Mouse (Mus musculus) neural tube, embryonic 13.5 days (tissue): Measurements from ENCODE around the gene Prkaca. TPM values are rescaled to one million over a fixed set of nuclear protein-coding genes. Genes with fewer than 3 reads are reported as not detected.
A peak's percentile ranks its signal among the peaks of the same experiment; 100 is the strongest.

Source experiments
- ATAC-seq: fragments of 200-750 bp; cut with Nextera tagmentation; 2 replicates; pipeline ENCODE4 v1.8.0; 2017; ENCODE audit warnings: low read depth, mild to moderate bottlenecking, moderate TSS enrichment, moderate library complexity
- H3K27ac ChIP-seq: fragments of 300-500 bp; sonication (generic); replicated peaks from 2 replicates; pipeline ENCODE4 v1.5.1; 2015; ENCODE audit warnings: moderate library complexity, mild to moderate bottlenecking, inconsistent platforms
- H3K27me3 ChIP-seq: fragments of 300-500 bp; sonication (generic); 2 replicates; pipeline ENCODE4 v1.6.1; 2015; ENCODE audit warnings: mild to moderate bottlenecking, inconsistent platforms
- H3K36me3 ChIP-seq: fragments of 300-500 bp; sonication (generic); 2 replicates; pipeline ENCODE4 v1.6.1; 2015; ENCODE audit warnings: mild to moderate bottlenecking, inconsistent platforms
- H3K4me1 ChIP-seq: fragments of 300-500 bp; sonication (generic); replicated peaks from 2 replicates; pipeline ENCODE4 v1.6.1; 2015; ENCODE audit warnings: inconsistent platforms
- H3K4me2 ChIP-seq: fragments of 300-500 bp; sonication (generic); 2 replicates; pipeline ENCODE4 v1.6.1; 2015; ENCODE audit warnings: inconsistent platforms, mild to moderate bottlenecking, moderate library complexity
- H3K4me3 ChIP-seq: fragments of 300-500 bp; sonication (generic); 2 replicates; pipeline ENCODE4 v1.5.1; 2015; ENCODE audit warnings: mild to moderate bottlenecking, inconsistent platforms
- H3K9ac ChIP-seq: fragments of 300-500 bp; sonication (generic); 2 replicates; pipeline ENCODE4 v1.6.1; 2015; ENCODE audit warnings: moderate library complexity, mild to moderate bottlenecking, inconsistent platforms
- H3K9me3 ChIP-seq: fragments of 300-500 bp; sonication (generic); 2 replicates; pipeline ENCODE4 v1.6.1; 2016; ENCODE audit warnings: inconsistent platforms
- WGBS: fragments of 180-500 bp; shearing (Covaris S2); methylation state at CpG from one replicate; pipeline ENCODE4 v1.1.7; 2015; 5-methylcytosine and 5-hydroxymethylcytosine counted together
- polyA plus RNA-seq: library from polyadenylated mRNA; unstranded; fragments of >200 nt; fragmentation: Nextera tagmentation; extraction: Ambion mirVana; gene quantifications from 2 replicates; pipeline ENCODE4 v1.2.1, GENCODE M21; 2015

Prkaca gene
- polyA plus RNA-seq, 1 experiment from 2014 or later, result 207 TPM

DNA sequence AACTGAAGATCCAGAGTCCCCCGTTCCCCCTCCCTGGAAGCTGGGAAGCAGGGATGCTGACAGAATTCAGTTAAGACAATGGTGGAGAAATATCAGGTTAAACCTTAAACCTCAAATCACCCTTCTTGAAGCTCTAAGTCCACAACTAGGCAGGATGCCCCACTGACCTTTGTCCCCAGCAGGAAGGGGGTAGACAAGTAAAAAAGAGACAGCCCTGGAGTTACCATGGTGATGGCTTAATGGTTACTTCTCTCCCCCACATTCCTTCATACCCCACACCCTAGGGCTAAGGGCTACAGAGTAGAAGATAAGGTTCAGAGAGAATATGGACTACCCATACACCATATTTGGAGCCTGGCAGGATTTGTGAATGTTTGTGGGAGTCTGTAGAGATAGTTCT, 50.8 kb downstream of the Prkaca start:
- H3K27ac ChIP-seq, result no peak overlapping the region
- H3K4me2 ChIP-seq, result no peak overlapping the region
- peaks cover 70% of the 10 kb centered on the region for H3K27me3 ChIP-seq
- 0 out of 2 replicates have a peak, but pooled peaks cover 16% of the 10 kb centered on the region for H3K4me1 ChIP-seq
- no peak for ATAC-seq
- WGBS, result 60% methylated on average over 1 of the region's 1 CpGs
- no peak overlapping the region for H3K9ac ChIP-seq
- no peaks in the 10 kb centered on the region for H3K36me3 ChIP-seq
- no peak overlapping the region for H3K4me3 ChIP-seq
- no peaks in the 10 kb centered on the region for H3K9me3 ChIP-seq

DNA sequence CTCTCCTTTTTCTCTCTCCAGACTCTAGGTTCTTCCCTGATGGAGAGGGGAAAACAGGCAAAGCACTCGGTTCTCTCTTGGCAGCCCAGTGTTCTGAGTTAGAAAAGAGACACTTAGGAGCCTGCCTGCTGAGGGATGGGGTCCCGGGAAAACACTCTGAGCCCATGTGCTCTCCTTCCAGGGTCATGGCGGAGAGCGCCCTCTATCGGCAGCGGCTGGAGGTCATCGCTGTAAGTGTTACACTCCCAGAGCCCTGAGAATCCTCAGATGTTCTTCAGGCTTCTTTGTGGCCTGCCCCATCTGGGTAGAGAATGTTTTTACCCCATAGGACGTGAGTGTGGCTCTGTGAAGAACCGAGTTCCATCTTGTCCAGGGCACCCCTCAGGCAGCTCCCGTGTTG, 51.4 kb downstream of the Prkaca start:
- no peak for ATAC-seq
- H3K4me3 ChIP-seq, result no peak overlapping the region
- H3K27me3 ChIP-seq, result peaks cover 71% of the 10 kb centered on the region
- 19% methylated on average over 10 of the region's 10 CpGs for WGBS
- no peaks in the 10 kb centered on the region for H3K9me3 ChIP-seq
- 0 out of 2 replicates have a peak, but pooled peaks cover 16% of the 10 kb centered on the region for H3K4me1 ChIP-seq
- H3K9ac ChIP-seq, result no peak overlapping the region
- H3K4me2 ChIP-seq, result no peak overlapping the region
- no peak overlapping the region for H3K27ac ChIP-seq
- no peaks in the 10 kb centered on the region for H3K36me3 ChIP-seq

GRCm38 (mm10) chr8:84025863-84026262, 53.1 kb downstream of the Prkaca start:
- peaks cover 65% of the 10 kb centered on the region for H3K27me3 ChIP-seq
- H3K4me3 ChIP-seq, result peak overlapping the region; percentile 49
- no peaks in the 10 kb centered on the region for H3K9me3 ChIP-seq
- under 1% methylated on average over 41 of the region's 41 CpGs for WGBS
- peak; percentile 78 for ATAC-seq
- H3K9ac ChIP-seq, result peak overlapping the region; percentile 73
- no peak overlapping the region for H3K27ac ChIP-seq
- H3K4me2 ChIP-seq, result peak overlapping the region; percentile 80
- H3K4me1 ChIP-seq, result 0 out of 2 replicates have a peak, but pooled peaks cover 16% of the 10 kb centered on the region
- no peaks in the 10 kb centered on the region for H3K36me3 ChIP-seq

DNA sequence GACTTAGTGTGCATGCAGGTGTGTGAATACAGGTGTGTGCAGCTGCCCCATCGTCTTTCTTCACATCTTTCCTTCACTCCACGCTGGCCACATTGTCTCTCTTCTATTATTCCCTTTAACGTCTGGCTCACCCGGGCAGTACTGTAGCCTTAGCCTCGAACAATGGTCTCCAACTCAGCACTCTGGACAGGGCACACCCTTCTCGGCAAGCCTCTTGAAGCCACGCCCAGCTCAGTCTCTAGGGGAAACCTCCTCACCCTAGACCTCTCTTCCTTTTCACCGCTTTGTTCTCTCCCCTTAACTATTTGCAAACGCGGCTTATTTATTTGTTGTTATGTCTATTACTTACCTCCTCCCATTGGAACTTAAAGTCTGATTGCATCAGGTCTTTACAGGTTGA, 54.7 kb downstream of the Prkaca start:
- H3K9me3 ChIP-seq, result no peaks in the 10 kb centered on the region
- 0 out of 2 replicates have a peak, but pooled peaks cover 12% of the 10 kb centered on the region for H3K4me1 ChIP-seq
- H3K36me3 ChIP-seq, result no peaks in the 10 kb centered on the region
- H3K27me3 ChIP-seq, result peaks cover 49% of the 10 kb centered on the region
- ATAC-seq, result no peak
- no peak overlapping the region for H3K27ac ChIP-seq
- H3K9ac ChIP-seq, result no peak overlapping the region
- no peak overlapping the region for H3K4me3 ChIP-seq
- peak overlapping the region; percentile 80; the same call in 1 of the 2 replicates for H3K4me2 ChIP-seq
- 9% methylated on average over 10 of the region's 10 CpGs for WGBS

- H3K9me3 ChIP-seq, result no peaks in the 10 kb centered on the region
- H3K27ac ChIP-seq, result no peak overlapping the region
- no peak overlapping the region for H3K4me2 ChIP-seq
- H3K36me3 ChIP-seq, result no peaks in the 10 kb centered on the region
- no peak overlapping the region for H3K4me3 ChIP-seq
- ATAC-seq, result no peak
- H3K9ac ChIP-seq, result no peak overlapping the region
- WGBS, result 86% methylated on average over 5 of the region's 5 CpGs
- H3K27me3 ChIP-seq, result peaks cover 41% of the 10 kb centered on the region
- H3K4me1 ChIP-seq, result 0 out of 2 replicates have a peak, but pooled peaks cover 12% of the 10 kb centered on the region
Observed at GRCm38 (mm10) chr8:84029272-84029671, 56.5 kb downstream of the Prkaca start.

DNA sequence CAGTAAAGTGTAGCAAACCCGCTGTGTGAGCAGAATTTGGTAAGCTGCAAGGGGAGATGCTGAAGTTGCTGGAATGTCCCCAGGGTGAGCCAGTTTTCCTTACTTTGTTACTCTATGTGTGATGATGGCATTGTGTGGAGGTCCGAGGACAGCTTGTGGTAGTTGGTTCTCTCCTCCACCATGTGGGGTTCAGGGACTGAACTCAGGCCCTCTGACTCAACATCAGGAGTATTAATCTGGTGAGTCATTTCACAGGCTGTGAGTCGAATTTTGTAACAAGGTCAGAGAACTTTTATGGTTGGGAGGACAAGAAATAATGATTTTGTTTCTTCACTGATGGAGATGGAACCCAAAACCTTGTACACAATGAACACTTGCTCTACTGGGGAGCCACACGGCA, 60.0 kb downstream of the Prkaca start:
- no peaks in the 10 kb centered on the region for H3K36me3 ChIP-seq
- peaks cover 24% of the 10 kb centered on the region for H3K27me3 ChIP-seq
- no peak overlapping the region for H3K4me2 ChIP-seq
- H3K4me3 ChIP-seq, result no peak overlapping the region
- H3K4me1 ChIP-seq, result no peaks in the 10 kb centered on the region
- no peak overlapping the region for H3K9ac ChIP-seq
- H3K9me3 ChIP-seq, result no peaks in the 10 kb centered on the region
- no peak for ATAC-seq
- H3K27ac ChIP-seq, result no peak overlapping the region
- WGBS, result 73% methylated on average over 4 of the region's 4 CpGs

GRCm38 (mm10) chr8:84038015-84038414, 65.2 kb downstream of the Prkaca start:
- Histone ChIP-seq H3K9me3 (no peaks in the 10 kb centered on the region), H3K36me3 (no peaks in the 10 kb centered on the region), H3K9ac (no peak overlapping the region), H3K4me1 (peaks cover 12% of the 10 kb centered on the region), H3K27me3 (peaks cover 54% of the 10 kb centered on the region), H3K4me2 (no peak overlapping the region), H3K4me3 (no peak overlapping the region), H3K27ac (no peak overlapping the region)
- no peak for ATAC-seq
- WGBS, result 78% methylated on average over 5 of the region's 5 CpGs

DNA sequence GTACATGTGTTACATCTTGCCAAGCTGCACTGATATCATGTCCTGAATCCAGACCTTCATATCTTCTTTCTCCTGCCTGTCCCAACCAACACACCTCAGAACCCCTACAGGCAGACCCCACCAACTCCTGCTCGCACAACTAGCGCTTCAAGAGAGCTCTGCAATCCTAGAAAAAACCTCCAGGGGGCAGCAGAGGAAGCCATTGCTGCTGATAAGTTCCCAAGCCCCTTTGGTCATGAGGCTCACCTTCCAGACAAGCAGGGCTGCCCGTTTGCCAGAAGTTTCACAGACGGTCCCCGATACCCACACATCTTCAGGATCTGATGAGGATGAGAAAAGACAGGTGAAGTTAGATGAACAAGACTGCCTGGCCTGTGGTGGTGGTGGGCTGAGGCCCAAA, 66.3 kb downstream of the Prkaca start:
- H3K9ac ChIP-seq, result no peak overlapping the region
- no peaks in the 10 kb centered on the region for H3K36me3 ChIP-seq
- ATAC-seq, result no peak
- no peak overlapping the region for H3K4me3 ChIP-seq
- WGBS, result 9% methylated on average over 5 of the region's 5 CpGs
- H3K9me3 ChIP-seq, result no peaks in the 10 kb centered on the region
- peaks cover 64% of the 10 kb centered on the region for H3K27me3 ChIP-seq
- no peak overlapping the region for H3K27ac ChIP-seq
- no peak overlapping the region for H3K4me2 ChIP-seq
- H3K4me1 ChIP-seq, result peaks cover 13% of the 10 kb centered on the region

DNA sequence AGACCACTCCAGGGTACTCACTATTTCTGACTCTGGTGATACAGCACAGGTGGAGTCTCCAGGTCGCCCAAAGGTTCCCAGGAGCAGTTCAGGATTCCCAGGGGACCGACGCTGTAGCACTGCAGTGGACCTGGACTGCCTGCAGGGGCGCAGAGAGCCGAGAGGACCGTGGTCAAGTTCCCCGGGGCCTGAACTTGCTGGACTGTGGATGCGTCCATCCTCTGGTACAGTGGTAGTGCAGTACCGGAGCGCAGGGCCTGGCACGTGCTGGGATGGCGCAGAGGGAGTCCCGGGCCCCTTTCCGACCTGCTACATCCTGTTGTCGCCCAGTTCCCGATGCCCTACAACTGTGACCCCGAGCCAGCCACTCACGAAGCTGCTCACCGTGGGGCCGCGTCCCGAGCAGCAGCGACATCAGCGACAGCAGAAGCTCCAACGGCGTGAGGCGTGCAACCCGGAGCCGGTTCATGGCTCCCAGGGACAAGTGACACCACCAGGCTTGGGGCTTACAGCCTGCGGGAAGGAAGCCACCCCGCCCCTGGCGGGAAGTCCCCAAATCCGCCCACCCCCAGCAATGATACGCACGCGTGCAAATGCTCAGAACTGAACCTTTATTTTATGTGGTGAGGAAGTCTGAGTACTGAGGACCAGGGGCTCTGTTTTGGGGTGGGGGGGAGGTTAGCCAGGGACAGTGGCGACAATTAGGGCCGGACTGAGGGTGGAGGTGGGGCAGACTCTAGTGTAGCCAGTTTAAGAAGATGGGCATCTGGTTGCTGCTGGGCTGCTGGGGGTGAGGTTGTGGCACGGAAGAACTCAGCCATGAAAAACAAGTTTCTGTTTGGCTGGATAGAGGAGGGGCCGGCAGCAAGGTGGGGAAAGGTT, 69.5 kb downstream of the Prkaca start, which contains the start of gene Il27ra:
Gene Il27ra, minus strand, starts transcription at position 524 of the 882 bp plus-strand sequence.
- H3K4me3 ChIP-seq, result peak within 1 kb of the TSS; percentile 29
- peak; percentile 24; the same call in 1 of the 2 replicates for ATAC-seq
- 5% methylated on average over 40 of the region's 40 CpGs for WGBS

DNA sequence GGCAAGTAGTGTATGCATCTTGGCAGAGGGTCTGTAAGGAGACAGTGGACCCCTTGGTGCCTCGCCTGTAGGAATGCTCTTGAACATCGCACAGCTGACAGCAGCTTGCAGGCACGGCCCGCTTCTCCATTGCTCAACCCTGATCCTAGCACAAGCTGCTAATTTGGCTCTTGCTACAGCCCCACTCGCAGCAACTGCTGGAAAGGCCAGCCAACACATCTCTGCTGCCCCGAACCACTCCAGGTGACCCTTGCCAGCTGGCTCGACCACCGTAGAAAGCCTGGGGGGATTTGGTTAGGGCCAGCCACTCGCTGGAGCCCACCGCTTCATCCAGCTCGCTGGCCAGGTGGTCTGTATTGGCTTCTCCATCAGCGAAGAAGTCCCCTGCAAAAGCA, 70.2 kb downstream of the Prkaca start:
- 36% methylated on average over 12 of the region's 12 CpGs for WGBS
- peak overlapping the region; percentile 59; the same call in 1 of the 2 replicates for H3K4me2 ChIP-seq

More for the DNA sequence above, 69.5 kb downstream of the Prkaca start, which contains the start of gene Il27ra:
- peak within 1 kb of the TSS; percentile 53 for H3K9ac ChIP-seq
- H3K9me3 ChIP-seq, result no peaks in the 10 kb centered on the region
- H3K4me1 ChIP-seq, result peaks cover 22% of the 10 kb centered on the region
- H3K36me3 ChIP-seq, result no peaks in the 10 kb centered on the region
- H3K27ac ChIP-seq, result no peak within 1 kb of the TSS
- H3K4me2 ChIP-seq, result peak within 1 kb of the TSS; percentile 59
- H3K27me3 ChIP-seq, result peaks cover 72% of the 10 kb centered on the region

DNA sequence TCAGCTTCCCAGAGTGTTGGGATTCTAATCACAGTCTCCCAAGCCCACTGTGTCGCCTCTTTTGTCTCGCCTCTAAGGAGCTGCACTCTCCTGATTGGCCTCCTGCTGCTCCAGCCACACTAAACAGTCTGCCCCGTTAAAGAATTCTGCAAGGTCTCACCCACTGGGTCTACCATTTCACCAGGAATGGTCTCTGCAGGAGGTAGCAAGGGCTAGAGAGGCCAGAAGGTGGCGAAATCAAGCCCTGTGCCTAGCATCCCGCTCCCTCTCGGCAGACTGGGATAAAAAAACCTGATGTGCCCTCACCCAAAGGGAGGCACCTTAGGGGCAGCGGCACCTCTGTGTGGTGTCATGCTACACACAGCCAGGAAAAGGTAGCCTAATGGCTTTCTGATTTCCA, 71.3 kb downstream of the Prkaca start:
- 2% methylated on average over 7 of the region's 7 CpGs for WGBS
- Histone ChIP-seq H3K27me3 (peaks cover 61% of the 10 kb centered on the region), H3K36me3 (no peaks in the 10 kb centered on the region), H3K4me2 (no peak overlapping the region), H3K9me3 (no peaks in the 10 kb centered on the region), H3K4me1 (peaks cover 22% of the 10 kb centered on the region), H3K27ac (no peak overlapping the region), H3K9ac (no peak overlapping the region), H3K4me3 (no peak overlapping the region)
- ATAC-seq, result no peak

More for the DNA sequence above, 70.2 kb downstream of the Prkaca start:
- Histone ChIP-seq H3K4me3 (no peak overlapping the region), H3K27me3 (peaks cover 70% of the 10 kb centered on the region), H3K36me3 (no peaks in the 10 kb centered on the region), H3K27ac (no peak overlapping the region), H3K9me3 (no peaks in the 10 kb centered on the region), H3K9ac (no peak overlapping the region), H3K4me1 (peaks cover 22% of the 10 kb centered on the region)
- no peak for ATAC-seq

GRCm38 (mm10) chr8:84044900-84045299, 72.1 kb downstream of the Prkaca start, which contains the start of gene Rln3:
Gene Rln3 (minus strand): TSS chr8:84045000.
- 0 out of 2 replicates have a peak within 1 kb of the TSS, but pooled peaks have one; percentile 6 for H3K9ac ChIP-seq
- peaks cover 22% of the 10 kb centered on the region for H3K4me1 ChIP-seq
- no peak within 1 kb of the TSS for H3K27ac ChIP-seq
- no peak within 1 kb of the TSS for H3K4me2 ChIP-seq
- H3K9me3 ChIP-seq, result no peaks in the 10 kb centered on the region
- 7% methylated on average over 9 of the region's 9 CpGs for WGBS
- no peaks in the 10 kb centered on the region for H3K36me3 ChIP-seq
- H3K4me3 ChIP-seq, result no peak within 1 kb of the TSS
- no peak for ATAC-seq
- H3K27me3 ChIP-seq, result peaks cover 61% of the 10 kb centered on the region
